Mouse (Mus musculus) lung, embryonic 14.5 days (tissue): ENCODE measurements around the gene Amz1. TPM values are rescaled to one million over a fixed set of nuclear protein-coding genes. Genes with fewer than 3 reads are reported as not detected.
A peak's percentile ranks its signal among the peaks of the same experiment; 100 is the strongest.

ENCODE experiments used
- ATAC-seq: fragments of 200-750 bp; cut with Nextera tagmentation; 2 replicates; pipeline ENCODE4 v1.8.0; 2017; ENCODE audit warnings: mild to moderate bottlenecking, moderate TSS enrichment, moderate library complexity; ENCODE audit not compliant: insufficient read depth
- DNase-seq: peaks from one replicate; pipeline ENCODE4 v3.0.0-alpha.2; 2015
- H3K27ac ChIP-seq: fragments of 300-500 bp; sonication (generic); 2 replicates; pipeline ENCODE4 v1.5.1; 2014; ENCODE audit warnings: low read depth, mild to moderate bottlenecking, moderate library complexity
- H3K27me3 ChIP-seq: fragments of 300-500 bp; sonication (generic); 2 replicates; pipeline ENCODE4 v1.6.1; 2014; ENCODE audit warnings: low read length, control low read depth; ENCODE audit not compliant: insufficient read depth
- H3K36me3 ChIP-seq: fragments of 300-500 bp; sonication (generic); 2 replicates; pipeline ENCODE4 v1.6.1; 2014; ENCODE audit warnings: control low read depth; ENCODE audit not compliant: insufficient read depth
- H3K4me1 ChIP-seq: fragments of 300-500 bp; sonication (generic); 2 replicates; pipeline ENCODE4 v1.6.1; 2014; ENCODE audit warnings: antibody characterized with exemption, control low read depth; ENCODE audit not compliant: insufficient read depth
- H3K4me2 ChIP-seq: fragments of 300-500 bp; sonication (generic); 2 replicates; pipeline ENCODE4 v1.6.1; 2014; ENCODE audit warnings: mild to moderate bottlenecking
- H3K4me3 ChIP-seq: fragments of 300-500 bp; sonication (generic); 2 replicates; pipeline ENCODE4 v1.5.1; 2014; ENCODE audit warnings: low read depth, low read length
- H3K9ac ChIP-seq: fragments of 300-500 bp; sonication (generic); 2 replicates; pipeline ENCODE4 v1.6.1; 2014
- H3K9me3 ChIP-seq: fragments of 300-500 bp; sonication (generic); 2 replicates; pipeline ENCODE4 v1.6.1; 2016; ENCODE audit warnings: low read depth, low read length, control low read depth
- CTCF ChIP-seq: IDR thresholded peaks from 2 replicates; pipeline ENCODE4 v1.5.1; 2016; ENCODE audit warnings: antibody characterized with exemption, low read depth
- WGBS: fragments of 180-500 bp; shearing (Covaris S2); extraction: QIAGEN DNeasy Blood & Tissue Kit; methylation state at CpG from one replicate; pipeline ENCODE4 v1.1.7; 2014; 5-methylcytosine and 5-hydroxymethylcytosine counted together
- polyA plus RNA-seq: library from polyadenylated mRNA; unstranded; fragments of >200 nt; fragmentation: Nextera tagmentation; extraction: Ambion mirVana; gene quantifications from 2 replicates; pipeline ENCODE4 v1.2.1, GENCODE M21; 2014

The Amz1 gene
- polyA plus RNA-seq, 1 experiment from 2014 or later, result 0.99 TPM

- H3K4me3 ChIP-seq, result no peak overlapping the region
- peak; percentile 14; the same call in 1 of the 2 replicates for TF ChIP-seq CTCF
- H3K9me3 ChIP-seq, result no peaks in the 10 kb centered on the region
- peak overlapping the region; percentile 95 for H3K27ac ChIP-seq
- H3K9ac ChIP-seq, result peak overlapping the region; percentile 6; the same call in 1 of the 2 replicates
- ATAC-seq, result peak; percentile 84
- peak; percentile 98 for DNase-seq
- no peaks in the 10 kb centered on the region for H3K27me3 ChIP-seq
- H3K36me3 ChIP-seq, result peaks cover 8% of the 10 kb centered on the region; the same call in 1 of the 2 replicates
- H3K4me2 ChIP-seq, result peak overlapping the region; percentile 37
- 15% methylated on average over 9 of the region's 9 CpGs for WGBS
- peaks cover 47% of the 10 kb centered on the region for H3K4me1 ChIP-seq
Observed at GRCm38 (mm10) chr5:140790937-140791877, 67.3 kb downstream of the Amz1 start.

GRCm38 (mm10) chr5:140792233-140792632 is 68.3 kb downstream of the Amz1 start:
- H3K4me1 ChIP-seq, result peaks cover 44% of the 10 kb centered on the region
- H3K27ac ChIP-seq, result peak overlapping the region; percentile 95
- H3K9ac ChIP-seq, result no peak overlapping the region
- peak; percentile 75 for DNase-seq
- WGBS, result 14% methylated on average over 5 of the region's 5 CpGs
- no peaks in the 10 kb centered on the region for H3K9me3 ChIP-seq
- no peak overlapping the region for H3K4me3 ChIP-seq
- H3K27me3 ChIP-seq, result no peaks in the 10 kb centered on the region
- no peak overlapping the region; the same call in 1 of the 2 replicates for H3K4me2 ChIP-seq
- 0 out of 2 replicates have a peak, but pooled peaks cover under 1% of the 10 kb centered on the region for H3K36me3 ChIP-seq
- no peak for TF ChIP-seq CTCF
- ATAC-seq, result peak; percentile 25; the same call in 1 of the 2 replicates

GRCm38 (mm10) chr5:140794753-140795152 is 70.8 kb downstream of the Amz1 start:
- Histone ChIP-seq H3K4me3 (no peak overlapping the region), H3K27me3 (no peaks in the 10 kb centered on the region), H3K27ac (peak overlapping the region; percentile 55; the same call in 1 of the 2 replicates), H3K4me1 (peaks cover 45% of the 10 kb centered on the region), H3K36me3 (0 out of 2 replicates have a peak, but pooled peaks cover 3% of the 10 kb centered on the region), H3K9me3 (no peaks in the 10 kb centered on the region), H3K4me2 (no peak overlapping the region), H3K9ac (no peak overlapping the region; the same call in 1 of the 2 replicates)
- WGBS, result 16% methylated on average over 3 of the region's 3 CpGs
- ATAC-seq (no peak), DNase-seq (peak; percentile 39)
- no peak for TF ChIP-seq CTCF

GRCm38 (mm10) chr5:140795176-140795575 is 71.2 kb downstream of the Amz1 start:
- Histone ChIP-seq H3K27ac (peak overlapping the region; percentile 55; the same call in 1 of the 2 replicates), H3K4me1 (peaks cover 43% of the 10 kb centered on the region), H3K9me3 (no peaks in the 10 kb centered on the region), H3K36me3 (0 out of 2 replicates have a peak, but pooled peaks cover 3% of the 10 kb centered on the region), H3K4me2 (no peak overlapping the region), H3K9ac (no peak overlapping the region; the same call in none of the 2 replicates), H3K4me3 (no peak overlapping the region), H3K27me3 (no peaks in the 10 kb centered on the region)
- ATAC-seq (no peak), DNase-seq (no peak)
- TF ChIP-seq CTCF, result no peak
- WGBS, result 43% methylated on average over 2 of the region's 2 CpGs

GRCm38 (mm10) chr5:140796051-140796450 is 72.1 kb downstream of the Amz1 start:
- peaks cover 50% of the 10 kb centered on the region for H3K4me1 ChIP-seq
- no peaks in the 10 kb centered on the region for H3K27me3 ChIP-seq
- no peak overlapping the region for H3K4me2 ChIP-seq
- 0 out of 2 replicates have a peak, but pooled peaks cover 3% of the 10 kb centered on the region for H3K36me3 ChIP-seq
- TF ChIP-seq CTCF, result no peak
- no peak for DNase-seq
- no peak overlapping the region for H3K9ac ChIP-seq
- ATAC-seq, result no peak
- WGBS, result 82% methylated on average over 3 of the region's 3 CpGs
- no peaks in the 10 kb centered on the region for H3K9me3 ChIP-seq
- H3K27ac ChIP-seq, result no peak overlapping the region
- no peak overlapping the region for H3K4me3 ChIP-seq

GRCm38 (mm10) chr5:140798158-140798557 is 74.2 kb downstream of the Amz1 start:
- Histone ChIP-seq H3K27me3 (no peaks in the 10 kb centered on the region), H3K4me2 (no peak overlapping the region), H3K9ac (no peak overlapping the region), H3K27ac (no peak overlapping the region), H3K4me1 (peaks cover 33% of the 10 kb centered on the region; the same call in 1 of the 2 replicates), H3K36me3 (0 out of 2 replicates have a peak, but pooled peaks cover 3% of the 10 kb centered on the region), H3K9me3 (no peaks in the 10 kb centered on the region), H3K4me3 (no peak overlapping the region)
- no peak for ATAC-seq
- no peak for TF ChIP-seq CTCF
- no peak for DNase-seq
- 71% methylated on average over 7 of the region's 7 CpGs for WGBS

GRCm38 (mm10) chr5:140798775-140799174 is 74.8 kb downstream of the Amz1 start:
- peaks cover 28% of the 10 kb centered on the region; the same call in 1 of the 2 replicates for H3K4me1 ChIP-seq
- no peak overlapping the region for H3K9ac ChIP-seq
- H3K9me3 ChIP-seq, result no peaks in the 10 kb centered on the region
- no peak overlapping the region for H3K4me2 ChIP-seq
- 58% methylated on average over 5 of the region's 5 CpGs for WGBS
- no peak overlapping the region for H3K4me3 ChIP-seq
- DNase-seq (no peak), ATAC-seq (no peak)
- H3K27me3 ChIP-seq, result no peaks in the 10 kb centered on the region
- TF ChIP-seq CTCF, result no peak
- H3K27ac ChIP-seq, result peak overlapping the region; percentile 13; the same call in 1 of the 2 replicates
- H3K36me3 ChIP-seq, result 0 out of 2 replicates have a peak, but pooled peaks cover 3% of the 10 kb centered on the region
